Mouse (Mus musculus) urinary bladder, postnatal 14 days (tissue): ENCODE measurements around the gene Prlhr.

ENCODE experiments used
- DNase-seq: peaks from one replicate; pipeline ENCODE4 v3.0.0; 2021; ENCODE audit warnings: low spot score

Gene Prlhr

DNA sequence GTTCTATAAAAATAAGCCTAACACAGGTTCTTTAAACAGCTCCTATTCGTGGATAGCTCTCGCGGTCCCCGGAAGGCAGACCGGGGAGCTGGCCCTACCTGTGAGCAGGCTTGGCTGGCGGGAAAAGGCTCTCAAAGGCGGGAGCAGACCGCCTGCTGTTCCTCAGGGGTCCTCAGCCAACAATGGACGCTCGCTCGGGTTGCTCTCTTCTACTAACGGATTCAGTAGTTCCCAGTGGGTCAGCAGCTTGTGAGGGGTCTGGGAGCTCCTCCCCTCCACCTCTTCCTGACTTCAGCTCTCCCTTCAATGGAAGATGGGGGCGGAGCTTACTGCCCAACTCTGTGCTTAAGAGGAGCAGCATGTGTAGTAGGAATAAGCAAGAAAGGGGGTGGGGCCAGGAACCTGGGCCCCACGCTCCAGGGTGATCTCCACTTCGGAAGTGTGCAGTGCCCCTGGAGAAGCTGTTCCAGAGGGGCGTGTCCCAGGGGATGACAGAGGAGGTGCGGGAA lies at the start of gene Prlhr:
Gene Prlhr (minus strand): TSS at position 51 of the 509 bp plus-strand sequence.
- no peak for DNase-seq

- no peak for DNase-seq
Measured at GRCm38 (mm10) chr19:60515064-60515463, 47.0 kb upstream of the Prlhr start.

GRCm38 (mm10) chr19:60513431-60513830 lies 45.3 kb upstream of the Prlhr start:
- DNase-seq, result no peak

- no peak for DNase-seq
Measured at GRCm38 (mm10) chr19:60500209-60500608, 32.1 kb upstream of the Prlhr start.

DNA sequence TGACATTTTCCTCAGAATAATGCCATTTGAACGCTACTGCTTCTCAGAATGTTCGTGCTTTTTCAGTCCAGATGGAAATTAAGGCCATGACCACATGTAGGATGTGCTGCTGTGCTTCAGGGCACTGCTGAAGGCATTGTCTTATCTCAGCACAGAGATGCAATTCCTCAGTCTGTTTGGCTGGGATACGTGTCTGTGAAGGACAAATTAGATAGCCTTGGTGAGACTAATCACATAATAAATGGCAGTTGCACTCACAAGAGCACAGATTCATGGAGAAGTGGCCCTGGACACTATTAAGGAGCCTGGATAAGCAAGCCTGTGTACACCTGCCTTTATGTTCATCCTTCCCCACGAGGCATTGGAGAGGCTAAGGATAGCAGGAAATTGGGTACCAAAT lies 29.1 kb upstream of the Prlhr start:
- no peak for DNase-seq

DNA sequence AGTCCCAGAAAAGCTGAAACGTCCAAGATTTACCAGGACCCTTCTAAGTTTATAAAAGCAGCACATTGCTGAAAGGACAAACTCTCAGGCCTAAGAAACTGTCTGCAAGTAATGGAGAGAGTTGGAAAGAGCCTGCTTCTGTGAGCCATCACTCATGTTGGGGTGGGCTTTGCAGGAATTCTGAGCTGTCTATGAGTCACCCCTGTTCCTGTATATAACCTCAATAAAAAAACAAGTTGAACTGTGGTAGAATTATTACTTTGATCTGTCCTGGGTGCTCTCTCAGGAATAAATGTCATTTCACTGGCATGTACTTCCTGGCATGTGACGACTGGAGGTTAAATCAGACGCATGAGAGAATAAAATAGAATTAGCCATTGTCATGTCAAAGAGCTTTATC lies 27.7 kb upstream of the Prlhr start:
- no peak for DNase-seq

DNA sequence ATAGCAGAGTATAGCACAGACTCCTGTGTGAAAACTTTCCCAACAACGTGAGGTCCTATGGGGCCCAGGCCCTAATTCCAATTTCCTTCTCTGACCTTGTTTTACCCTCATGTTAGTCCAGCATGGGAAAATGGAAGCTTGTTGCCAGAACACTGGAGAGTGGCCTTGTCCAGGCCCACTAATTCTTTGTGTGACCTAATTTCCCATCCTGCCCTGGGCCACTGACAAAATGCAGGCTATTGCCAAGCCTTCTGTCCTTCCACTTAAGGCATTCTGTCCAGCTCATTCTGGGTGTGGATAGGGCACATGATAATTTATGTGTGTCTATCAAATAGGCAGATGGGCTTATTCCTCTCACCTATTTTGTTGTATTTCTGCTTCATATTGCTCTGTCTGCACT lies 21.5 kb upstream of the Prlhr start:
- no peak for DNase-seq

DNA sequence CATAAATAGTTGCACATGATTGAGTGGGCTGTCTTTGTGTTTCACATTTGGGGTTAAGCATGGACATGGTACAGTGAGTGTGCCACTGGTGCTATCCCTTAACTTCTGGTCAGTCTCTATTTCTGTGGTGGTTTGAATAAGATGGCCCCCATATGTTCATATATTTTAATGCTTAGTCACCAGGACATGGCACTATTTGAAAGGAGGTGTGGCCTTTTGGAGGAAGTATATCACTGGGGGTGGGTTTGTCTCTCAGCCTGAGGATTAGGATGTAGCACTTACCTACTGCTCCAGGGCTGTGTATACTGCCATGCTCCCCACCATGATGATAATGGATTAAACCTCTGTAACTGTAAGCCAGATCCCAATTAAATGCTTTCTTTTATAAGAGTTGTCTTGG lies 17.2 kb upstream of the Prlhr start:
- DNase-seq, result no peak

DNA sequence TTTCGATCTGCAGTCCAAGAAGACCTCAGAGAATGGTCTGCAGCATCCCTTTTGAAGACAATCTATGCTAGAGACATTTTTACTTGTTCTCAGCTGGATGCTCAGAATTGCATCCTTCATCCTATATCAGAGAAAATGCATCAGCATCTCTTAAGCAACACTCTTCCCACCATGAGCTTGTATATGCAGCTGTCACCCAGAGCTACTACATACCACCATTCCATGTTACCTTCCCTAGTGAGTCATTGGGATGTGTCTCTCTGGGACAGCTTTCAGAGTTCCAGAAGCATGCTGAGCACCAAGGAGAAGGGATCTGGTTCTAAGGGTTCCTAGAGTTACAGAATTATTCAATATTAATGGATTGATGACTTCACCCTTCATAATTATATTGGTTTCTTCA lies 10.8 kb upstream of the Prlhr start:
- DNase-seq, result no peak

GRCm38 (mm10) chr19:60477788-60478187 lies 9.7 kb upstream of the Prlhr start:
- DNase-seq, result no peak

- peak; percentile 49 for DNase-seq
Measured at GRCm38 (mm10) chr19:60468846-60469245, 742 bp upstream of the Prlhr start.

GRCm38 (mm10) chr19:60467588-60468007 lies 506 bp downstream of the Prlhr start:
- no peak for DNase-seq

GRCm38 (mm10) chr19:60466953-60467570 lies 1.0 kb downstream of the Prlhr start:
- peak; percentile 51 for DNase-seq

DNA sequence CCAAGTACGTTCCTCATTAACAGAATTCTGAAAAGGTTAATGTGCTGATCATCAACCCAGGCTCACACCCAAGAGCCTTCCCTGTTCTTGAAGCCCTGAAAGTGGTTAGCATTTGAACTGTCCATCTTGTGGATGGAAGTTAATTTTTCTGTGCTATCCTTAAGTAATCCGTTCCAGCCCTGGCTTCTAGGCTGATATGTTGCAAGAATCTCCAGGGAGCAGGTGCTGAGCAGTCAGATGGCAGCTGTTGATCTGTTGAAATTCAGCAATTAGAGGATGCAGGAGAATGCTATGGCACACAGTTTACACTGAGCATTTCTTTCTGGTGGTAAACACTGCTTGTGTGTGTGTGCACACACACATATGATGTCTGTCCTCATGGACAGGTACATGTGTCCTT lies 2.4 kb downstream of the Prlhr start:
- DNase-seq, result no peak

DNA sequence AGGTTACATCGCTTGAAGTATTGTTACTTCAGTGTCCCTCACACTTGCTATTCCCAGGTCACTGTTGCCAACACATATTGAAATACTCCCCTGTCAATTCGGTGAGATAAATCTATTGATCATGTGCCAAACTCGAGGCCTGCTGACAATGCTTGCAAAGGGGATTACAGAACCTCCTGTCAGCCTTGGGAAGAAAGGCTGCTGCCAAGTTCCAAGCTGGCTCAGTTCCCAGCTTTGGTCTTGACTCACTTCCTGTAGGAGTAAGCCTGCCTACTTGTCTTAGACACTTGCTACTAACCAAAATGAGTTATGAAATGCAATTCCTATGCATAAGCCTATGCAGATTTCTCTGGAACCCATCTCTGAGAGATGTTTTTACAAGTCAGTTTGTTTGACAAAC lies 4.2 kb downstream of the Prlhr start:
- DNase-seq, result peak; percentile 63

DNA sequence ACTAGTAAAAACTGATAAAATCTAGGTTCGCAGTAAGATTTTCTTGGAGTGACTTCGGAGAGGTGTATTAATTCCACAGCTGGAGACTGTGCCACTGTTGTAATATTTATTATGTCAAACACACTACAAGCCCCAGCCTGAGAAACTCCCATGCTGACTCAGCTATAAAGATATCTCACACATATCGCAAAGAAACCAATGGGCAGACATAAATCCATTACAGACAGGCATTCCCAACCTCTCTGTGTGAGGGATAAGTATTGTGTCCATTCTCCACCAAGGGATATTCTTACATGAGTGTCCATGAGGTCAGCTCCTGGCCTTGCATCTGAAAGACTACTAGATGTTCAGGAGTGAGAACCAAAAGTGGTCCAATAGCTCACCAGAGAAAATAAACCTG lies 4.7 kb downstream of the Prlhr start:
- DNase-seq, result no peak

DNA sequence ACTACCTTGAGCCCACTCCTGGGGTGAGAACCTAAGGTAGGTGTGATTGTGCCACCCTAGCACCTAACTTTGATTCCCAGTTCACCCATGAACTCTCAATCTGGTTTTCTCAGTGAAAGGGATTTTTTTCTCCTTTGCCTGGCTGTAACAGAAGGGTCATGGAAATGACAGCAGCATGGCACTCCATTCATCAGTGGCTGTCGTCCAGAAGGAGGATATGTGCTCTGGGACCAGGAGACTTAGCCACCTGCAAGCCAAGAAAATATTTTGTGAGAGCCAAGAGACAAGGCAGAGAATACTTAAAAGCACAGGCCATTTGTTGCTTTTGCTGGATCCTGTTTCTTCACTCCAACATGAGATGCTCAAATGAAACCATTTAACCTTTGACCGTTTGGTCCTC lies 6.6 kb downstream of the Prlhr start:
- no peak for DNase-seq

DNA sequence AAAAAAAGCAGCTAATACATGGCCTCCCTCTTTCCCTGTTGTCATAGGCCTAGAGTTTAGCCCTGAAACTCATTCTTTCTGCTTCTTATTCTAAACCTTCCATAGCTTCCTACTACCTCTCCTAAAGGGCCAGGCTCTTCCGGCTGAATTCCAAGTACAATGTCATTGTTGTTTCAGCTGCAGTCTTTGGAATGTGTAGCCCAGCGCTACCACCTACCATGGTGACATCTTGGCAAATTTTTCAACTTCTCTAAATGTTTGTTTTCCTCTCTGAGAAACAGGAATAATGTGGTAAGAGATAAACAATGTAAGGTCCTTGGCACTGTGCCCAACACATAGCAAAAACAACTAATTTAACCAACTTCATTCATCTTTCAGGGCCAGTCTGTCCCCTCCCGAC lies 8.4 kb downstream of the Prlhr start:
- DNase-seq, result no peak

- DNase-seq, result no peak
Measured at GRCm38 (mm10) chr19:60459071-60459470, 9.0 kb downstream of the Prlhr start.

GRCm38 (mm10) chr19:60455791-60456190 lies 12.3 kb downstream of the Prlhr start:
- DNase-seq, result no peak

GRCm38 (mm10) chr19:60440531-60440930 lies 27.6 kb downstream of the Prlhr start:
- DNase-seq, result no peak

- no peak for DNase-seq
Measured at GRCm38 (mm10) chr19:60440083-60440482, 28.0 kb downstream of the Prlhr start.

DNA sequence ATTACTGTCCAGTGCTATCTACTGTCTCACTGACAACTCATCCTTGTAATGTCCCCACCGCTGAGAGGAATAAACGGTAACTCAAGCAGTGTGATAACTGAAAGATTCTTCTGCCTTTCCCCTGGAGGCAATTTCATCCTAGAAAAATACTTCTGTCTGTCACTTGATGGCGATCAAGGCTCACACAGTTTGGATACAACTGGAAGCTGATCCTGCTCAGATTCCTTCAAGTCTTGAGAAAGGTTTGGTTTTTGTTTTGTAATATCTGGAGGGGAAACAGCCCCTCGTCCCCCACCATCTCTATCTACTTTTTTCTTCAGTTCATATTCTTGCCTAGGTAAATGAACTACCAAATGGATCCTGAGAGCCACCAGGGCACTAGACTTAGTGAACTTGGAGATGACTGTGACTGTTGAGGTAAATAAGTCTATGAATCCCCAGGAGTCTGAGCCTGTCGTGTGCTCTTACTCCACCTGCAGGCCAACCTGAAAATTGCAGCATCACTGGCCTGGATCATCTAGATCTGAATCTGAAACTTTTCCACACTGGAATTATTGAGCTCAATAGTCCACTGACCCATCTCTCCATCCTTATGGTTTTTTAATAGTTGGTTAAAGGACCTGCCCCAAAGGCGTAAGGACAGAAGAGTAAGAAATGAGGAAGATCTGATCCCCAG lies 30.4 kb downstream of the Prlhr start:
- no peak for DNase-seq
